Mouse (Mus musculus): Measurements from ENCODE around the gene Pprc1.

Pprc1 gene

DNA sequence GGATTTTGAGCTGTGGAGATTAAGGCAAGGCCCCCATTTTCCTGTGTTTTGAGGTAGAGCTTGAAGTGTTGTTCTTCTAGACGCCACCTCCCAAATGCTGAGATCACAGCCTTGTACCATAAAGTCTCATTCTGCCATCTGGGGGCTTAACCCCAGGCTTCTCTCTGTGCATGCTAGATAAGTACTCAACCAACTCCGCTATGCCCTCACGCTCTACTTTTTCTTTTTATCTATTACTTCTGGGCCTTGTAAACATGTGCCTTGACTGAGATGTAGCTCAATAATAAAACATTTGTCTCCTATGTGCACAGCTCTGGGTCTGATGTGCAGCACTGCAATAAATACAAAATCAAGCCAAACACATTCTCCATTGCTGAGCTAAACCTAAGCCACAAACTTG, 74.8 kb downstream of the Pprc1 start:
- DNase-seq (ENCODE audit: low spot score) = no peak

DNA sequence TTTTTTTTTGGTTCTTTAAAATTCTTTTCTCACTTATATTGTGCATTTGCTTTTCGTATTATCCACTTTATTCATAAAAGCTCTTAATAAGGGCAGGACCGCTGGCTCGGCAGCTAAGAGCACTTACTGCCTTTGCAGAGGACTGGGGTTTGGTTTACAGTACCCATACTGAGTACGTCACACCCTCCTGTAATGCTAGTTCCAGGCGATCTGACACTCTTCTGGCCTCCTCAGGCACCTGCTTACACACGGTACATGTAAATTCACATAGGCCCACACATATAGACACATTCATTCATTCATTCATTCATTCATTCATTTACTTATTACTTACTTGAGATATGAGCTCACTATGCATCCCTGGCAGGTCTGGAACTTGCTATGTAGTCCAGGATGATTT, 76.2 kb downstream of the Pprc1 start:
- DNase-seq (ENCODE audit: low spot score) = no peak
